Mouse (Mus musculus) neutrophil, adult 5-6 weeks (primary cell): ENCODE measurements around the gene Raet1e. TPM values are rescaled to one million over a fixed set of nuclear protein-coding genes. Genes with fewer than 3 reads are reported as not detected.

Experiments used
- total RNA-seq: library from RNA; stranded (forward); fragments of 200-1000 nt; gene quantifications from 2 replicates; pipeline ENCODE4 v1.2.3, GENCODE M21; 2017

Raet1e gene
- total RNA-seq, 1 experiment from 2014 or later = not detected

Other genes starting within 250 kb of the Raet1e start
- not detected in 2 replicates for gene 4930444G20Rik, start 90.5 kb upstream of the Raet1e start, total RNA-seq
- 27.4 and 38.9 TPM in 2 replicates for gene E030030I06Rik, start 9.3 kb upstream of the Raet1e start, total RNA-seq
- 0.86 and 1.3 TPM in 2 replicates for gene H60b, start within 50 bp of the Raet1e start, total RNA-seq
- gene Raet1d, start 202.0 kb downstream of the Raet1e start, total RNA-seq = 0.61 and 1.2 TPM in 2 replicates